Mouse (Mus musculus): ENCODE data around the gene Nabp2. TPM values are rescaled to one million over a fixed set of nuclear protein-coding genes. Genes with fewer than 3 reads are reported as not detected.
A peak's percentile ranks its signal among the peaks of the same experiment; 100 is the strongest.

The Nabp2 gene
- polyA plus RNA-seq, 1 experiment from 2014 or later: 60.1 TPM

DNA sequence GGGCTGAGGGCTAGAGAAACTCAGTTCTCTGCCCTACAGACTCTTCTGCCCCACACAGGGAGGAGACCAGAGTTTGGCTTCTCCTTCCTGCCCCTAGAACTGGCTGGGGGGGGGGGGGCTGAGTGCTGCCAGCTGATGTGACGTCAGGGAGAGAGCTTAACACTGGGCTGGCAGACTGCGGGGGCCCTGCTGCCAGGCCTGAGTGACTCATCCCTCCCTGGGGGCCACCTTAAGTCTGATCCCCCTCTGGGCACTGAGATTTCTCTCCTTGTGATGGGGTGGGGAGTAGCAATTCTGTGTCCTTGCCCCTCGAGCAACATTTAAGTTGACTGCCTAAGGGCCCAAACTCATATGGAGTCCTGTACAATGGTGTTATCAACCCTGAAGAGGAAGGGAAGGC, 32.8 kb downstream of the Nabp2 start:
- no peaks in the 10 kb centered on the region for H3K9me3 ChIP-seq
- peak overlapping the region; percentile 87 for H3K4me3 ChIP-seq
- peaks cover 26% of the 10 kb centered on the region for H3K4me1 ChIP-seq
- H3K36me3 ChIP-seq: peaks cover 51% of the 10 kb centered on the region
- 0 out of 2 replicates have a peak overlapping the region, but pooled peaks have one; percentile 96 for H3K9ac ChIP-seq
- peak overlapping the region; percentile 80 for H3K4me2 ChIP-seq
- no peak for ATAC-seq (ENCODE audit: insufficient number of reproducible peaks, low FRiP score, low TSS enrichment, low read depth)
- no peaks in the 10 kb centered on the region for H3K27me3 ChIP-seq
- 82% methylated on average over 3 of the region's 3 CpGs for WGBS
- peak overlapping the region; percentile 96; the same call in 1 of the 2 replicates for H3K27ac ChIP-seq

DNA sequence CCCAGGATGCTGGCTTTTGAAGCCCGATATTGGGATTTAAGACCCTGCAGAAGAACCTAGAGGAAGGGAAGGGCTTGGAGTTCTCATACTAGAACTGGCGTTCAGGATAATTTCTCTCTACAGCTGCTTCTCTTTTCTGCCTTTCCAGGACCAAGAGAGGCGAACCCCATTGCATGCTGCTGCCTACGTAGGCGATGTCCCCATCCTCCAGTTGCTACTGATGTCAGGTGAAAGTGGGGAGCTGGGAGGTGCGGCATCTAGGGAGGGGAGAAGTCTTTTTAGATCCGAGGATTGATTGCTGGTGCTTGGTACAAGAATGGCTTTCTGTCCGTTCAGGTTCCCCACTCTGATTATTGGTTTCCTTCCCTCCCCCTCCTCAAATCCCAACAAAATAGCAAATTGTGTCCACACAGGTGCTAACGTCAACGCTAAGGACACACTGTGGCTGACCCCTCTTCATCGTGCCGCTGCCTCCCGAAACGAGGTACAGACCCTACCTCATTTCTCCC, 33.3 kb downstream of the Nabp2 start:
- Histone ChIP-seq H3K4me3 (peak overlapping the region; percentile 87), H3K4me1 (peaks cover 26% of the 10 kb centered on the region), H3K9ac (peak overlapping the region; percentile 96), H3K4me2 (peak overlapping the region; percentile 80), H3K27me3 (no peaks in the 10 kb centered on the region), H3K36me3 (peaks cover 47% of the 10 kb centered on the region), H3K9me3 (no peaks in the 10 kb centered on the region), H3K27ac (peak overlapping the region; percentile 96)
- ATAC-seq (ENCODE audit: insufficient number of reproducible peaks, low FRiP score, low TSS enrichment, low read depth): no peak
- WGBS: 53% methylated on average over 14 of the region's 14 CpGs

DNA sequence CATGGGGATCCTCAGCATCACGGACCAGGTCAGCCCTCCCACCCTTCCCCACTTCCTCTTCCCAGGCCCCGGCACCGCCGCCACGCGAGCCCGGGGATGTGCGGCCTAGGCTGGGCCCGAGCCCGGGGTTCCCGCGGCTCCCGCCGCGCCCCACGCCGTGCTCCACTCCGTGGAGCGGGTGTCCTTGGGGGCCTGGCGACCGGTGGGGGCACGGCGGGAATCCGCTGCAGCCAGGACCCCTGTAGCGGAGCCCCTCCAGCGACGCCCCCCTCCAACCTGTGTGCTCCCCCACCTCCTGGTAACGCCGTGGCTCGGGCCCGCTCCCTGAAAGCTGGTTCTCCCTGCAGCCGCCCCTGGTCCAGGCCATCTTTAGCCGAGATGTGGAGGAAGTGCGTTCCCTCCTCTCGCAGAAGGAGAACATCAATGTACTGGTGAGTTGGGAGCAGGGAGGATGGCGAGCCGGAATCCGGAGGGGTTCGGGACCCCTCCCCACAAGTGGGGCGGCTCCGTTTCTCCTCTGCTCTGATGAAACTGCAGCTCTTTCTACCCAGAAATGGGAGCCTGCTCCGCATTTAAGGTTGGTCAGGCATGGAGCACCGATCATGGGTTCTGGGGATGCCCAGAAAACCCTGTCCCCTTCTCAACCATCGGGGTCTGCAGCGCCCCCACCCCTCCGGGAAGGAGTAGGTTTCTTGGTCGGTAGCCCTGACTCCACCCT, 33.9 kb downstream of the Nabp2 start:
- Histone ChIP-seq H3K27me3 (no peaks in the 10 kb centered on the region), H3K4me2 (peak overlapping the region; percentile 80), H3K4me1 (peaks cover 26% of the 10 kb centered on the region), H3K27ac (peak overlapping the region; percentile 96), H3K36me3 (peaks cover 41% of the 10 kb centered on the region), H3K4me3 (peak overlapping the region; percentile 87), H3K9ac (peak overlapping the region; percentile 96), H3K9me3 (no peaks in the 10 kb centered on the region)
- WGBS: under 1% methylated on average over 47 of the region's 47 CpGs
- peak; percentile 75 for ATAC-seq (ENCODE audit: insufficient number of reproducible peaks, low FRiP score, low TSS enrichment, low read depth)

DNA sequence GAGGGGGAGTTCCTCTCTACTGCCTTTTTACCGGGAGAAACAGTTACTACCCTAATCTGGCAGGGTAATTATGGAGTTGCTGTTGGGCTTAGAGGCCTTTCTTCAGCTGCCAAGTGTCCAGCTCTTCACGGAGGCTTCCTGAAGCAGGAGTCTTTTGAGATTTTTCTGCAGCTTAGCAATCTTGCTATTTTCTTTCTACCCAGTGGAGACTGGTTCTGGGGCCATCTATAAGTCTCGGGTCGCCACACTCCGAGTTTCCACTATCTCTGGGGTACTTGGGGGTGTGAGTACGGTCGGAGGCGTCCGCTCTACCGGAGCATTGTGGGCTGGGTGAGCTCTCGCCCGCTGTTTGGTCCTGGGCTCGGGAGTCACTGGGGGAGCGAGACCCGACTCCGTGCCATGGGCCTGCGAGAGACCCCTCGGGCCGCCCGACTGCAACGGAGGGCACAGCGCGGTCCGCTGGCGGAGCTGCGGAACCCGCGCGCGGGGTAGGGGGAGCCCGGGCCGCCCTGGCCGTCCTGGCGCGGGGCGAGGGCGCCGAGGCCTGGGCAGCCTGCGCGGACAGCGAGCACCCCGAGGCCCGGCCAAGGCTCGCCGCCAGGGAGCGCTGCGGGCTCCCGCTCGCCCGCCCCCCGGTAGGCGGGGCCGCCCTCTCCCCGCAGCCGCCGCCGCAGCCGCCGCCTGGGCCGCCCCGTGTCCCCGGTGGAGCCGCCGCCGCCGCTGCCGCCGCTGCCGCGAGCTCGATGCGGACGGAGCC, 34.7 kb downstream of the Nabp2 start, which contains the start of gene Ankrd52:
Gene Ankrd52 (plus strand): TSS at position 661 of the 757 bp plus-strand sequence.
- 0% methylated on average over 41 of the region's 73 CpGs for WGBS
- Histone ChIP-seq H3K27me3 (no peaks in the 10 kb centered on the region), H3K4me2 (peak within 1 kb of the TSS; percentile 80), H3K4me1 (peaks cover 26% of the 10 kb centered on the region), H3K27ac (peak within 1 kb of the TSS; percentile 96), H3K9me3 (no peaks in the 10 kb centered on the region), H3K9ac (peak within 1 kb of the TSS; percentile 96), H3K36me3 (peaks cover 33% of the 10 kb centered on the region), H3K4me3 (peak within 1 kb of the TSS; percentile 87)
- peak; percentile 87 for ATAC-seq (ENCODE audit: insufficient number of reproducible peaks, low FRiP score, low TSS enrichment, low read depth)

DNA sequence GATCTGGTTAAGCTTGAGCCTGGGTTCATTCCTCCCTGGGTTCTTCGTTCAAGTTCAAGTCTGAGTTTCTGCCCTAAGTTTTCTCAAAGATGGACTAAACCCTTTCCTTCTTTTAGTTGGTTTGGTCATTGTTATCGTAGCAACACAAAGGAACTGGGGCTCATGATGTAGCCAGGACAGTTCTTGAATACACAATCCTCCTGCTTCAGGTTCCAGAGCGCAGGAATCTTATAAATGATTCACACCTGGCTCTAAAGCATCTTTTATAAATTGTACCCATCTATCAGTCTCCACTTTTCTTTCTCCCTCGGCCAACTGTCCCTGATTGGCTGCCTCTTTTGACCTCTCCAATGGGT, 35.2 kb downstream of the Nabp2 start:
- no peak for ATAC-seq (ENCODE audit: insufficient number of reproducible peaks, low FRiP score, low TSS enrichment, low read depth)
- Histone ChIP-seq H3K9me3 (no peaks in the 10 kb centered on the region), H3K36me3 (peaks cover 29% of the 10 kb centered on the region), H3K9ac (peak overlapping the region; percentile 96; the same call in 1 of the 2 replicates), H3K4me3 (peak overlapping the region; percentile 87), H3K27ac (peak overlapping the region; percentile 96), H3K4me2 (peak overlapping the region; percentile 80), H3K27me3 (no peaks in the 10 kb centered on the region), H3K4me1 (peaks cover 26% of the 10 kb centered on the region)
- WGBS: 48% methylated on average over 4 of the region's 4 CpGs

DNA sequence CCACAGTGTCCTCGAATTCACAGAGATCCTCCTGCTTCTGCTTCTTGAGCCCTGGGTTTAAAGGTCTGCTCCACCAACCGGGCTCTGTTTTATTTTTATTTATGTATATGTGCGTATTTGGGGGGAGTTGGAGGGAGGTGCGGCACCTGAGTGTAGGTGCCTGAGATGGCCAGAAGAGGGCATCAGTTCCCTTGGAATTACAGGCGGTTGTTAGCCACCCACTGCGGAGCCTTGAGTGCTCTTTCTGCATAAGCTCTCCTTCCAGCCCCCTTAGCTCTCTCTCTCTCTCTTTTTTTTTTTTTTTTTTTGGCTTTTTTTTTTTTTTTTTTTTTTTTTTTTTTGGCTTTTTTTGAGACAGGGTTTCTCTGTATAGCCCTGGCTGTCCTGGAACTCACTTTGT, 36.9 kb downstream of the Nabp2 start:
- ATAC-seq (ENCODE audit: insufficient number of reproducible peaks, low FRiP score, low TSS enrichment, low read depth): no peak
- Histone ChIP-seq H3K36me3 (peaks cover 13% of the 10 kb centered on the region), H3K4me3 (no peak overlapping the region), H3K4me1 (peaks cover 27% of the 10 kb centered on the region), H3K27ac (no peak overlapping the region), H3K9ac (no peak overlapping the region), H3K9me3 (no peaks in the 10 kb centered on the region), H3K4me2 (no peak overlapping the region), H3K27me3 (no peaks in the 10 kb centered on the region)
- 78% methylated on average over 6 of the region's 6 CpGs for WGBS

DNA sequence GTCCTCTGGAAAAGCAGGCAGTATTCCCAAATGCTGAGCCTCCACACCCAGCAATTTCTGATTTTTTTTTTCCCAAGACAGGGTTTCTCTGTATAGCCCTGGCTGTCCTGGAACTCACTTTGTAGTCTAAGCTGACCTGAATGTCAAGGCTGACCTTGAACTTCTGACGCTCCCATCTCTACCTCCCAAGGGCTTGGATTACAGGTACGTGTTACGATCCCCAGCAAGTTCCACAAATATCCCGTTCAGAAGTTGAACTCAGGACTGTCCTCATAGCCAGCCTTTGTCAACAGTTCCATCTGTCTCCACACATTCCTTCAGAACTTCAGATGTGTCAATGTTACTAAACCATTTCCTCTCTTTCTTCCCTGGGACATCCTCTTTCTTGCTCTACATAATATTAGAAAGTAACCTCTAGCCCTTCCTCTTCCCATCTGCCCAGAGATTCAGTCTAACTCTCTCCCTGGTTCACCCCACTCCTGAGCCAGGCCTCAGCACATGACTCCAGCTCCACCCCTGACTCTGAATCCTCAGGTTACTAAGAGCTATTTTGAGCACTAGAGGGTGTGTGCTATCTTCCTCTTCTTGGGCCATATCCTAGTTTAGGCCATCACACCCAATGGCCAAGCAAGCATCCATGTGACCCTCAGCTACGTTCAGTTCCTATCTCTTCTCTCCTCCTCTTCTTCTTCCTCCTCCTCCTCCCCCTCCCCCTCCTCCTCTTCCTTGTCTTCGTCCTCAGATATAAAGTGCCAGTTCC, 38.1 kb downstream of the Nabp2 start:
- ATAC-seq (ENCODE audit: insufficient number of reproducible peaks, low FRiP score, low TSS enrichment, low read depth): no peak
- Histone ChIP-seq H3K27me3 (no peaks in the 10 kb centered on the region), H3K36me3 (peaks cover under 1% of the 10 kb centered on the region; the same call in 1 of the 2 replicates), H3K9ac (no peak overlapping the region), H3K4me3 (no peak overlapping the region), H3K4me2 (no peak overlapping the region), H3K9me3 (no peaks in the 10 kb centered on the region), H3K27ac (no peak overlapping the region), H3K4me1 (peaks cover 17% of the 10 kb centered on the region)
- whole genome bisulfite sequencing: 78% methylated on average over 6 of the region's 6 CpGs

DNA sequence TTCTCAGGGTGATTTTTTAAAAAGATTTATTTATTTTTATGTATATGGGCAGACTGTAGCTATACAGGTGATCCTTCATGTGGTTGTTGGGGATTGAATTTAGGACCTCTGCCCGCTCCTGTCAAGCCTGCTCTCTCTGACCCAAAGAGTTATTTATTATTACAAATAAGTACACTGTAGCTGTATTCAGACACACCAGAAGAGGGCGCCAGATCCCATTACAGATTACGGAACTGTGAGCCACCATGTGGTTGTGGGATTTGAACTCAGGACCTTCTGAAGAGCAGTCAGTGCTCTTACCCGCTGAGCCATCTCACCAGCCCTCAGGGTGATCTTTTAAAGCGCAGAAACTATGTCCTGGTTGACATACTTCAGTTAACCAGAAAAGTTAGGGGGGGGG, 39.1 kb downstream of the Nabp2 start:
- H3K9me3 ChIP-seq: no peaks in the 10 kb centered on the region
- no peak for ATAC-seq (ENCODE audit: insufficient number of reproducible peaks, low FRiP score, low TSS enrichment, low read depth)
- H3K27me3 ChIP-seq: no peaks in the 10 kb centered on the region
- H3K4me3 ChIP-seq: no peak overlapping the region
- no peak overlapping the region for H3K27ac ChIP-seq
- no peak overlapping the region for H3K9ac ChIP-seq
- no peak overlapping the region for H3K4me2 ChIP-seq
- peaks cover 19% of the 10 kb centered on the region for H3K4me1 ChIP-seq
- WGBS: 77% methylated on average over 5 of the region's 5 CpGs
- H3K36me3 ChIP-seq: no peaks in the 10 kb centered on the region

DNA sequence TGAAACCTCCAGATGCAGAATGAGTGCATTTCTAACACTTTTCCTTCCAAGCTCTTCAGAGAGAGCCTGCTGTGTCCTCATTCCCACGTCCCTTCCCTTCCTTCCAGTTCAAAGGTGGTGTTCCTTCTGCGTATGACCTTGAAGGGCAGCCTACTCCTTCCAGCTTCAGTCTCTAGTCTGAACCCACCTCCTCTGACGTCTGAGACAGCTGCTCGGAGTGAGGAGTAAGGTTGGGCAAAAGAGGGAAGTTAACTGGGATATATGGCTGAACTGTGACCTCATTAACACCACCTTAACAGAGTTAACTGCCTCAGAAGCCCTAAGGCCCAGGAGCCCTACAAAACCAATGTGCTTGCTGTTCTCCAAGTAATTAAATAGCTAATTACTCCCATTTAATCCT, 40.7 kb downstream of the Nabp2 start:
- H3K36me3 ChIP-seq: peaks cover 1% of the 10 kb centered on the region; the same call in 1 of the 2 replicates
- no peak overlapping the region for H3K9ac ChIP-seq
- no peak overlapping the region for H3K4me2 ChIP-seq
- 17% methylated on average over 4 of the region's 4 CpGs for whole genome bisulfite sequencing
- peaks cover 13% of the 10 kb centered on the region for H3K4me1 ChIP-seq
- no peak overlapping the region for H3K4me3 ChIP-seq
- no peak for ATAC-seq (ENCODE audit: insufficient number of reproducible peaks, low FRiP score, low TSS enrichment, low read depth)
- no peak overlapping the region for H3K27ac ChIP-seq
- H3K9me3 ChIP-seq: no peaks in the 10 kb centered on the region
- no peaks in the 10 kb centered on the region for H3K27me3 ChIP-seq

DNA sequence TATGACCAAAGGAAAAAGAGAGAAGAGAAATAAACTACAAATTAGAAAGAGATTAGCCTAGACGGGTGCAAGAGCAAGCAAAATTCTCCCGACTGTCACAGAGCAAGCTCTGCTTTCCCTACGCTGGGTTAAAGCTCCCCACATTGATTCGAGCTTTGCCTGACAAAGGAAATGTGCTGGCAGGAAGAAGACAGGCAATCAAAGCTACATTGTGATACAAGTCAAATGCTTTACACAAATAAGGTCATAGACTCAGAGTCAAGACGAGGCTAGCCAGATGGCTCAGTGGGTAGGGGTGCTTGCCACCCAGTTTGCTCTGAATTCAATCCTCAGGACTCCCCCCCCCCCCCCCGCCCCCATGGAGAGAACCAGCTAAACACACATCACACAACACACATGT, 41.3 kb downstream of the Nabp2 start:
- 64% methylated on average over 5 of the region's 6 CpGs for WGBS
- no peak overlapping the region for H3K4me2 ChIP-seq
- peaks cover 7% of the 10 kb centered on the region; the same call in 1 of the 2 replicates for H3K36me3 ChIP-seq
- H3K4me1 ChIP-seq: peaks cover 13% of the 10 kb centered on the region
- H3K27ac ChIP-seq: no peak overlapping the region
- ATAC-seq (ENCODE audit: insufficient number of reproducible peaks, low FRiP score, low TSS enrichment, low read depth): no peak
- H3K4me3 ChIP-seq: no peak overlapping the region
- no peaks in the 10 kb centered on the region for H3K27me3 ChIP-seq
- no peak overlapping the region for H3K9ac ChIP-seq
- H3K9me3 ChIP-seq: no peaks in the 10 kb centered on the region

DNA sequence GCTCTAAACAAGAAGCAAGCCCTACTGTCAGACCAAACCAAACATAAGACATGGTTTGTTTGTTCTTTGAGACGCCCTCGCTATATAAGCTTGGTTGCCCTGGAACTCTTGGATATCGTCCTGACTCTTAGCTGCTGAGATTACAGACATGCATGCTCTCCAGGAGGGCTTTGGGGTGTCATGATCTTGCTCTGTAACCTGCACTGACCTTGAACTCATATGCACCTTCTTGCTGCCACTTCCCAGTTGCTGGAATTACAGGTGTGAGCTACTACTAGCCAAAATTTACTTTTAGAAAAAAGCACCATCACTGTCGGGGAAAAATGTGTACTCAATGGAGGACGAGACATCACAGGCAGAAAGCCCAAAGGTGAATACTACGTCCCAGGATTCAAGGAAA, 41.7 kb downstream of the Nabp2 start:
- 87% methylated on average over 6 of the region's 6 CpGs for WGBS
- Histone ChIP-seq H3K9ac (peak overlapping the region; percentile 69; the same call in 1 of the 2 replicates), H3K9me3 (no peaks in the 10 kb centered on the region)

More for the DNA sequence above, 41.7 kb downstream of the Nabp2 start:
- H3K27ac ChIP-seq: peak overlapping the region; percentile 97
- H3K4me2 ChIP-seq: peak overlapping the region; percentile 85
- H3K4me3 ChIP-seq: peak overlapping the region; percentile 75
- no peak for ATAC-seq (ENCODE audit: insufficient number of reproducible peaks, low FRiP score, low TSS enrichment, low read depth)
- peaks cover 13% of the 10 kb centered on the region for H3K4me1 ChIP-seq
- H3K36me3 ChIP-seq: peaks cover 10% of the 10 kb centered on the region; the same call in 1 of the 2 replicates
- H3K27me3 ChIP-seq: no peaks in the 10 kb centered on the region

Data from limb, embryonic 15.5 days (tissue).